Mouse (Mus musculus) right cerebral cortex, postnatal 14 days (tissue): ENCODE measurements around the gene Gabrb1.
A peak's percentile ranks its signal among the peaks of the same experiment; 100 is the strongest.

Experiments
- DNase-seq: peaks from one replicate; pipeline ENCODE4 v3.0.0; 2022

Gabrb1 gene

DNA sequence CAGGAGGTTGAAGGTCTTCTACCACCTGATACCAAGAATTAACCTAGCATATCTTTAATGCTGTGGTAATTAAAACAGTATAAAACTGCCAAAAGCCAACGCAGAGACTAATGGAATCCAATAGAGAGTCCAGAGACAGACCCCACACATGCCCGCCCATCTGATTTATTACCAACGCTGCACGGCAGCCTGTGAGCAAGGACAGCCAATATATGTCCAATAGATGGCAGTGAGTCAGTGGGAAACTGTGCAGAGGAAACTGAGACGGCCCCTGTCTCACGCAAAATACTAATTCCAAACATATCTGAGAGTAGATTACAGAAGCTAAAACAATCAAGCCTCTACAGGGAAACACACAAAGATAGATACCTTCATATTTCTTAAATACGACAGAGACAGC, 506.5 kb downstream of the Gabrb1 start:
- DNase-seq, result no peak

DNA sequence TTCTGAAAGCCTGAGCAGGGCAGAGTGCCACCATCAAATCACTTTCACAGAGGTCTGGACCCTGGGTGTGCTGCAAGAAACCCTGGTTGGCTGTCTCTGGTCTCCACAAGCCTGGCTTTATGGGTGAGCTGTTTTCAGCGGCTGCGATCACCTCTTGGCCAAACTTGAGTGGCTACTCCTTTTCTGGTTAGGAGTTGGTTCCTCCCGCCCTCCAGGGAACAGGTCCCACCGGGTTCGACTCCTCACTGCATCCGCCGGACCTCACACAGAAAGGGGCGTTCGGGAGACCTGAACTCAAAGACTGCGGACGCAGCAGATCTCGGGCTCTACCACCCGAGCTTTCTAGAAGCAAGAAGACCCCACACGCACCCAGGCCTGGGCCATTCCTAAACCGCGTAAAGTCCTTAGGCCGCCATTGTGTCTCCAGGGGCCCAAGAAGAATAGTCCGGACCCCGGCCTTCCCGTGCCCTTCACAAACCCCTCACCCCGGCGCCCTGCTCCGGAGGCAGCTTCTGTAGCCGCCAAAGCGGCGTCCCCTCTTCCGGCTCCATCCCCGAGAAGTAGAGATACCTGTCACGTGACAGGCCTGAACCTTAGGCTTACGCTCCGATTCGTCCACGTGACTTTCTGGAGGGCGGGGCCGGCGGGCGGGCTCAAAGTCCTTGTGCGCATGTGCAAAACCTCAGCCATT, 509.8 kb downstream of the Gabrb1 start, which contains the start of gene Commd8:
TSS of gene Commd8 (minus strand) at position 596 of the 691 bp plus-strand sequence.
- peak; percentile 94 for DNase-seq

DNA sequence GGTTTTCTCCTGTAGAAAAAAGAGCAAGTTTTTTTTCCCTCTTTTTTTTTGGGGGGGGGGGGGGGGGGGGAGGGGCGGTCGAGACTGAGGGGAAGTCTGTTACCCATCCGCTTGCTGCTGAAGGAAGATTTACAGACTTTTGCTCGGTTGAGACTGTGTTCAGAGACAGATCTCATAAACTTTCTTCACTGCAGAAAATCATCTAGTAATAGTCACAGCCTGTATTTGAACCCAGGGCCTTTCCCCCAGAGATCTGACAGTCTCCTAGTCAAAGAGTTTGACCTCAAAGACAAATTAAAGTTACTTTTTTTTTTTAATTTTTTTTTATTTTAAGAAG, 510.3 kb downstream of the Gabrb1 start:
- no peak for DNase-seq

DNA sequence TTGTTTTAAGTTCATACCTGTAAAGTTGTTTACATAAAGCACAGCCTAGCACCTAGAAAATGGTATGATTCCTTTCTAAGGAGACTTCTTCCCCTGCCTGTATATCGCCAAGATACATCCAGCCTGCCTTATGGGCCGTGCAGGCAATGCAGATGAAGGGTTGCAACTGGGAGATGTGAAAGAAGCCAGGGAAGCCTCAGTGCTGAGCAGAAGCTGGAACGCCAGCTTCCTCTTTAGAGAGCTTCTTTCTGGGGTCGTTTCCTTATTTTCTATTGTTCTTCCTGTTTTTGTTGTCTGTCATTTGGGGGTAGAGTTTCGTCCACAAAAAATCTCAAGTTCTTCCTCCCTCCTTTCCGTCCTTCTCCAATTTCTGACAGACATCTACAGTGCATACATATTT, 512.2 kb downstream of the Gabrb1 start:
- no peak for DNase-seq

DNA sequence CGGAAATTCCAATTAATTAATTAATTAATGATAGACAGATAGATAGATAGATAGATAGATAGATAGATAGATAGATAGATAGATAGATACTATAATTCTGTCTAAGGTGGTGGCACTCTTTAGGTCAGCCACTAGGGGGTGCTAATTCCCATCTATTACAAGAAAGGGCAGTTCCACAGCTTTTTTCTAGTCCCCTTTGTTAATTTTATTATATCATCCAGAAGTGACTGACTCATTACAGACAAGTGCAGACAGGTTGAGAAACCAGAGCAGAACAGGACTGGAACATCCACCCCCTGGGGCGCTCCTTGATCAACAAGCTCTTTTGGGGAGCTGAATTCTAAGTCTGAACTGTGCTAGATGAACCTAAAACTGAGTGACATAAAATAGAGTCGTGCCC, 514.8 kb downstream of the Gabrb1 start:
- DNase-seq, result no peak

DNA sequence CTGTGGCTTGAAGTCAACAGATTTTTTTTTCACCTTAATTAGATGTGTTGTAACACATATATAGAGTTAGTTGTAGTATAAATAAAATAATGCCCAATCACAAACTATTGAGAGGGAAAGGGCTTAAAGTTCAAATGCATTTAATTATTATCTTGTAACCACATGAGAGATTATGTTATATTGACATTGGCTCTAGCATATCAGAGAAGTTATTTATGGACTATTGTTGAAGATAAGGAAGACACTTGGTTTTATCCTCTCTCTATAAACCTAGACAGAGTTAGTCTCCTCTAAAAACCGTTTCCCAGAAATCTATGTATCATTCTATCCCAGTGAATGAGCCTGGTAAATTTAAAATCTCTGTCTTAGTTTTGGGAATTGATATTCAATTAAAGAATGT, 515.6 kb downstream of the Gabrb1 start:
- no peak for DNase-seq

DNA sequence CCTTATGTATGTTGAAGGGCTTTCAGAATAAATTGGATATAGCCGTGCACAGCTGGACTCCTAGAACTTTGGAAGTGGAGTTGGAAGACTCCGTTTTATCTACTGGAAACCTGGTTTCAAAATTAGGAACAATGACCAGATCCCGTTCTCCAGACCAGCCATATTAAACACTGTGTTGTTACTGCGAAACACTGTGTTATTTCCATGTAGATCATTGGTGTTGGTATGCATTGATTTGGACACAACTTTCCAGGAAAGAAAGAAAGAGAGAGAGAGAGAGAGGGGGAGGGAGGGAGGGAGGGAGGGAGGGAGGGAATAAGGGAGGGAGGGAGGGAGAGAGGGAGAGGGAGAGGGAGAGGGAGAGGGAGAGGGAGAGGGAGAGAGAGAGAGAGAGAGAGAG, 517.1 kb downstream of the Gabrb1 start:
- no peak for DNase-seq

DNA sequence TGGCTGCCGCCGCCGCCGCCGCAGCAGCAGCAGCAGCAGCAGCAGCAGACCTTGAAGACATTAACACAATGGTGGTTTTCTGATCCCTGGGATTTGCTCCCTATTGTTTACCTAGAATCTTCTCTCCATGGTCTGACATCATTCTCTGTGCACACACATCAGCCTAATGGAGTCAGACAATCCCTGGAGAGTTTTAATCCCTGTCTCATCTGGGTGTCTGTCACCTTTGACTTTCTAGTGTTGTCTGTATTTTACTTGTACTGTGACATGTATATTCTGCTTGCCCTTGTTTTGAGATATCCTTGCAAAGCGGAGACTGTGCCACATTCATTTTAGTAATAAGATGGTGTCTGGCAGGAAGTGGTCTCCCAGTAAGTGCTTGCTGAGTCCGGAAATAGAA, 517.6 kb downstream of the Gabrb1 start:
- no peak for DNase-seq

DNA sequence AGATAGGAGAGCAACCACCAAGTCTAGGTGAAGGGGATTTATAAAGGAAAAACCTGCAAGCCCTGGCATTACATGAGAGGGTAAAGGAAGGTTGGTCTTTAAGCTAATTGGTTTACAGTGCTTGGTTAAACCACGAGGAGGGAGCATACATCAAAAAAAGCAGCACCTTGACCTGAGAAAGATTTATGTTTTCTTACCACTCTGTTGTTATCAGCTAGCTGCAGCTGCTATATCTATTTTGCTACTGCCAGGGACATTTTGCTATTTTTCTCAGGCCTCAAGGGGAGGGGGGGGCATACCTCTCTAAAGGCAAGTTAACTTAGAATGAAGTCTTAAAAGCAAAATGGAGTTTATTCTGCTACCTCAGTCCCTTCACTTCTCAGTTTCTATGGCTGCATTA, 523.3 kb downstream of the Gabrb1 start:
- no peak for DNase-seq

DNA sequence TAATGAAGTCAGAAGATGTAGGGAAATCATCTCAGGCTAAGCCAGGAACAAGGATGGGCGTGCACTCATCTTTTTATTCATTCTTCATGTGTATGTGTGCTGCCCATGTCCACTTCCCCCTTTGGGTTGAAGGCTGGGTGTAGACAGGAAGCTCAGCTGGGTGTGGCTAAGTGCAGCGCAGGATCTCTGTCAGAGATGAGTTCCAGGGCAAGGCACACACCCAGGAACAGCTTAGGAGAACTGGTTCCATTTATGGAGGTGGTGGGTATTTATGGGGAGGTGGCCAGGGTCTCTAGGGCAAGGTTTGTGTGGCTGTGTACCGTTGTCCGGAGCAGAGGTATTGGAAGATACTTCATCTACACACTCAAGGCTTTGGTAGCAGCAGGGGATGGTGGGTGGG, 524.9 kb downstream of the Gabrb1 start:
- no peak for DNase-seq

DNA sequence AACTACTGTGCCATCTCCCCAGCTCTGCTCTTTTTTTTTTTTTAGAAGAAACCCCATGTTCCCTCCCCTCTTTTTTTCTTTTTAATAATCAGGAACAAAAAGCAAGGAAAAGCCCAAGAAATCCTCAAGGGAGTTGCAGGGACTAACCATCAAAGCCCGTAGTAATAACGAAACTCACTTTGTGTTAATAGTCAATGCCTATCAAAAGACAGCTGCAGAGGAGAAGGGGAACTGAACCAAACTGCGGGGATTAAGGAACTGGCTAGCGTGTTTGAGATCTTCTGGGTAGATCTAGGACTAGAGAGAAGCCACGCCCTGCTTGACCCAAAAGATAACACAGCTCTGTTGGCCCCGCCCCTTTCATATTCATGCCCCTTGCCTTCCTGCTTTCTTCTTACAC, 526.0 kb downstream of the Gabrb1 start:
- no peak for DNase-seq

DNA sequence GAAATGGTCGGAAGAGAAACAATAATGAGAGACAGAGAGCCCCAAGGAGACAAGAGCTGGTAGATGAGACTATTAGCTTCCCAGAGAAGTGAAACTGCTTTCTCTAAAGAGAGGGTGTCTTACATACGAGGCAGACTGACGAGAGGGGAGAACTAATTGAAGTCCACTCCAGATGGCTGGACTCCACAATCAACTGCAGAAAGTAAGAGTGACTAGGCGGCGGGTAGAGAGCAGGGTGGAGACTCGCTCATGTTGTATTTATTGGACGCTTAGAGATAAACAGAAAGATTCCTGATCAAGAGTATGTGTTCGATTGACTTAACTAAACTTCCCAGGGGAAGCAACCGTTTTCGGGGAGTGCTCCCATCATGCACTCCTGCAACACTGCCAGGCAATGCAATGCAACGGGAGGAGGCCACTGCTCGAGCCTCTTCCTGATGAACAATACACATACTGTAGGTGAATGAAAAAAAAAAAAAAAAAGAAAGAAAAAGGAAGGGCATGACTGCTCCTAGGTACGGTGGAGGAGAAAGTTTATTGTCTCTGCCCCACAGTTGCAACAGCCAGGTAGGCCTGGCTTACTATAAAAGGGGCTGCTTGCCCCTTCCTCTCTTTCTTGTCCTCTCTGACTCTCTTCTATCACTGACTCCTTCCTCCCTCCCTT, 526.7 kb downstream of the Gabrb1 start:
- no peak for DNase-seq

DNA sequence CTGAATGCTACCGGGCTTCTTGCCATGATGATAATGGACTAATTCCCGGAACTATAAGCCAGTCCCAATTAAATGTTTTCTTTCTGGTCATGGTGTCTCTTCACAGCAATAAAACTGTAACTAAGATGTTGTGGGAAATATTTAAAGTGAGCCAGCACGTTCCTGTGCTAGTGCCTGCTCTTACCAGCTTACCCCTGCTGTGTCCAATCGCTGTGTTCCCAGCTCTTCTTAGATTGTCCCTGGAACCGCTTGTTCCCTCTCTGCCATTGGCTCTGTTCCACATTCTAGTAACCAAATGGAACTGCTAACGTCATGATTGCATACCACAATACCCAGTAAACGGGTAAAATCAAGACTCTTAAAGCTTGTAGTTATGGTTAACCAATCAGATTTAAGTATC, 533.2 kb downstream of the Gabrb1 start:
- DNase-seq, result no peak

DNA sequence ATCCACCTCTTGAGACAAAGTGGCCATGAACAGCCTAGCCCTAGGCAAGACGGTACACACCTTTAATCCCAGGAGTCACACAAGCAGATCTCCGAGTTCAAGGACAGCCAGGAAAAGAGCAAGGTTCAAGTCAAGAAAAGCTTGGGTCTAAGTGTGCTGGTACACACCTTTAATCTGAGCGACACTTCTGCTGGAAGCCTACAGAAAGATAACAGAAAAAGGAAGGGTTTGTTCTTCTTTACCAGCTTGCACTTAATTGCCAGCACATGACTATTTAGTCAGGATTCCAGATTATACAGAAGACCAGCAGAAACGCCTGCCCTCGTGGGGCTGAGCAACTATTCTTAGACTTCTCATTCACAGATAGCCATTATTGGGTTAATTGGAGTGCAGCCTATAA, 534.0 kb downstream of the Gabrb1 start:
- DNase-seq, result no peak

DNA sequence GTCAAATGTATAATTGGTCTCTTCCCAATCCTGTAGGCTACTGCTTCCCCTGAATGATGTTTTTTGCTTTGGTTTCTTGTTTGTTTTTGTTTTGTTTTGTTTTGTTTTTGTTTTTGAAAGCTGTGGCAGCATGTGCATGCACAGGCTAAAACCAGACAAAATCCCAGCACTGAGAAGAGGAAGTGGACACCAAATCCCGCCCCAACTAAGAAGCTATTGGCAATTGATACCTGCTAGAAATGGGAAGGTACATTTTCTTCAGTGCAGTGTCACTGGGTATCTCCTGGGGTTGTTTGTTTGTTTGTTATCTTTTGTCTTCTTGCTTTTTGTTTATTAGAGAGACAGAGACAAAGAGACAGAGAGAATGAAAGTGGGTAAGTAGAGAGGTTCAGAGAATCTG, 537.5 kb downstream of the Gabrb1 start:
- DNase-seq, result no peak
